Mouse (Mus musculus): ENCODE measurements at regions not wholly inside any gene's neighbourhood (a gene's known extent, or its start where the extent isn't known, plus 50 kb on each side); places are given as distances from the start of the nearest gene placed in this dataset.
A peak's percentile ranks its signal among the peaks of the same experiment; 100 is the strongest.

DNA sequence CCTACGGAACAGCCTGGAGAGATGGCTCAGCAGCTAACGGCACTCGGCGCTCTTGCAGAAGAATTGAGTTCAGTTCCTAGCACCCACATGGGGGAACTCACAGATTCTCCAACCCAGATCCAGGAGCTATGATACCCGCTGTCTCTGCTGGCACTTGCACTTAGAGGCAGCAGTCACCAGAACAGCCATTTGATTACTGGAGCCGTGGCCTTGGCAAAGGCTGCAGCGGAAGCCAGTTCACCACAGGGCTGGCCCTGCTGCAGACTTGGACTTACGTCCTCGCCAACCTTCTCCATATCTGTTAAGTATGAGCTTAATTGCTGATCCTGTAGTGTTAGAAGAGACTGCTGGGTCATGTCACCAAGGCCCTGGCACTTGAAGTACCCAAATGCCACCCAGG lies 72.7 kb upstream of the Calm2 start:
- no peaks in the 10 kb centered on the region for H3K9me3 ChIP-seq
- H3K4me3 ChIP-seq (replicated peaks): no peak overlapping the region
- H3K4me1 ChIP-seq (replicated peaks): peaks cover 29% of the 10 kb centered on the region
- H3K27me3 ChIP-seq: no peaks in the 10 kb centered on the region
- WGBS: 90% methylated on average over 9 of the region's 9 CpGs
- H3K9ac ChIP-seq (replicated peaks): no peak overlapping the region
- H3K36me3 ChIP-seq: no peaks in the 10 kb centered on the region
- H3K4me2 ChIP-seq (replicated peaks): no peak overlapping the region
- no peak for ATAC-seq
- no peak overlapping the region for H3K27ac ChIP-seq

DNA sequence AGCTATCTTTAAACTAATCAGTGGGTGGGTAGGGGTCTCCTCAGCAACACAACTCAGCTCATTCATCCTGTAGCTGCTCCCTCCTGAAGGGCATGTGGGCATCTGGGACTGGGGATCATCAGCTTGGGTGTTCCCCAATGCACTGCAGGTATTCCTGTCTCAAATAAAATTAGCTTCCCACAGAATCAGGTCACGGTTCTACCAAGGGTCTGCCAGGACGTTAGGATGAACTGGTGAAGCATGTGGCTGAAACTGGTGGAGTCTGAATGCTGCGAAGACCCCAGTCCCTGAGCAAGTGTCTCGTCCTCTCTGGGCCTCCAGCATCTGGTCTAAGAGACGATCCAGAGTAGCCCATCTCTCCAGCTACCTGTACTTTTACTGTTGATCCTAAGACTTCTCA lies 74.1 kb upstream of the Calm2 start:
- Histone ChIP-seq H3K9me3 (no peaks in the 10 kb centered on the region), H3K4me1 (replicated peaks) (peaks cover 29% of the 10 kb centered on the region), H3K36me3 (no peaks in the 10 kb centered on the region), H3K27ac (peak overlapping the region; percentile 84), H3K9ac (replicated peaks) (no peak overlapping the region), H3K4me3 (replicated peaks) (no peak overlapping the region), H3K4me2 (replicated peaks) (no peak overlapping the region), H3K27me3 (no peaks in the 10 kb centered on the region)
- 87% methylated on average over 5 of the region's 5 CpGs for WGBS
- ATAC-seq: no peak

DNA sequence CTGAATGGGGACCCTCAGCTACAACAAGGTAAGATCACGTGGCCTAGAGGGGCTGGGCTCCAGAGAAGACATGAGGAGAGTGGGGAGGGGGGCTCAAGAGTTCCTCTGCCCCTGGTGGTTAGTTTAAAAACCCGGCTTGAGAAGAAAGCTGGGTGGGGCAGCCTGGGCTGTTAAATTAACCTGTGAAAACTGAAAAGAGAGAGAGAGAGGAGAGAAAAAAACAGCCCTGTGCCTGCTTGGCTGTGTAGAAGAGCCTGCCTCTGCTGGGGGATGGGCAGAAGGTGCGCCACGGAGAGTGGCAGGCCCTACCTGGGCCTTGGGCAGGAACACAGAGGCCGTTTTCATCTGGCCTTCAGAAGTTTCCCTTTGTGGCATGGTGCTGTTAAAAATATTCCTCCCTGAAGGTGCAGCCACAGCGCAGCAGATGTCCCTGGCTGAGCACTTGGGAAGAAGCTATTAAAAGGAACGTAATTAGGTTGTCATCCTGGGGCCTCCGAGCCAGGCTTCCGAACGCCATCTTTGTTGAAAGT lies 75.0 kb upstream of the Calm2 start:
- H3K27ac ChIP-seq: peak overlapping the region; percentile 84
- H3K9ac ChIP-seq (replicated peaks): 0 out of 2 replicates have a peak overlapping the region, but pooled peaks have one; percentile 28
- no peak overlapping the region for H3K4me3 ChIP-seq (replicated peaks)
- peaks cover 29% of the 10 kb centered on the region for H3K4me1 ChIP-seq (replicated peaks)
- H3K27me3 ChIP-seq: no peaks in the 10 kb centered on the region
- H3K4me2 ChIP-seq (replicated peaks): no peak overlapping the region
- ATAC-seq: peak; percentile 49
- WGBS: 28% methylated on average over 10 of the region's 10 CpGs
- H3K36me3 ChIP-seq: no peaks in the 10 kb centered on the region
- H3K9me3 ChIP-seq: no peaks in the 10 kb centered on the region

DNA sequence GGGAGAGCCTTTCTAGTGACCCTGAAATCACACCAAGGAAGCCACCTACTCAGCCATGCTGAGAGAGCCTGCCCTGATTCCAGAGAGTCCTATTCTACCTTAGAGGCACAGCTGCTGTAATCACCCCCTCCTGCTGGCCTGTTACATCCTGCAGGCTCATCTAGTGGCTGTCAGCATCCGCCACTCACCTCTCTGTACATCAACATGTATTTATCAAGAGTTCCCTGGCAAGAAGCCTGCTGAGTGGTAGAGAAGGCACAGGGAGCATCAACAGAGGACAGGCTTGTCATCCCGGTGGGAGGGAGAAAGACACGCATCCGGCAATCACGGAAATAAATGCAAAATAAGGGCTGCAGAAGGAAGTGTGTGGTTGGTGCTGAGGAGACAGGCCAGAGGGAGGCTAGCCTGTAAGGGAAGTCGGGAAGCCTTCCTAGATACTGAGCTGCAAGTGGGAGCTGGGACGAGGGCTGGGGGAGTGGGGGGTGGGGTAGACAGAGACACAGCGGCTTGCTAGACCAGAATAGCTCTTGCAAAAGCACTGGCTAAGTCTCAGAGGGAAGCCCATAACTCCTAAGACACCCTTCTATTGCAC lies 75.9 kb upstream of the Calm2 start:
- no peaks in the 10 kb centered on the region for H3K36me3 ChIP-seq
- no peak overlapping the region for H3K4me3 ChIP-seq (replicated peaks)
- ATAC-seq: peak; percentile 66
- peak overlapping the region; percentile 84 for H3K27ac ChIP-seq
- WGBS: 10% methylated on average over 8 of the region's 8 CpGs
- H3K9ac ChIP-seq (replicated peaks): peak overlapping the region; percentile 23
- peaks cover 24% of the 10 kb centered on the region for H3K4me1 ChIP-seq (replicated peaks)
- H3K27me3 ChIP-seq: no peaks in the 10 kb centered on the region
- H3K9me3 ChIP-seq: no peaks in the 10 kb centered on the region
- H3K4me2 ChIP-seq (replicated peaks): no peak overlapping the region

DNA sequence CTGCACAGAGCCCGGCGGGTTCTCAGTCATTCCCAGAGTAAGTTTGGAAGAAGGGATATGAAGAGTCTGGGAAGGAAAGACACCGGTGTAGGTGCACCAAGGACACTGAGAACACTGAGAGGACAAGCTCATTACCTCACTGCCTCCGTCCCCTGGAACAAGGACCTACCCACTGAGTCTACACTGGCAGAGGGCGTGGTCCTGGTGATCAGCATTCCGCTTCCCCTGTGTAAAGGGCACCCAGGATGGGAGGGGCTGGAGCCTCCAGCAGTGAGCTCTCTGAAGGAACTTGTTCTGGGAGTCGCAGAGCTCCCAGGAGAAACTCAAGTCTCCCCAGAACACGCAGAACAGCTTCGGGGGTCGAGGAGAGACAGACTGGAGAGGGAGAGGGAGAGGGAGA lies 76.9 kb upstream of the Calm2 start:
- no peak for ATAC-seq
- Histone ChIP-seq H3K4me1 (replicated peaks) (peaks cover 24% of the 10 kb centered on the region), H3K27ac (no peak overlapping the region), H3K27me3 (no peaks in the 10 kb centered on the region; the same call in 1 of the 2 replicates), H3K36me3 (no peaks in the 10 kb centered on the region), H3K9me3 (no peaks in the 10 kb centered on the region), H3K4me2 (replicated peaks) (no peak overlapping the region), H3K4me3 (replicated peaks) (no peak overlapping the region), H3K9ac (replicated peaks) (no peak overlapping the region)
- 54% methylated on average over 10 of the region's 10 CpGs for WGBS

DNA sequence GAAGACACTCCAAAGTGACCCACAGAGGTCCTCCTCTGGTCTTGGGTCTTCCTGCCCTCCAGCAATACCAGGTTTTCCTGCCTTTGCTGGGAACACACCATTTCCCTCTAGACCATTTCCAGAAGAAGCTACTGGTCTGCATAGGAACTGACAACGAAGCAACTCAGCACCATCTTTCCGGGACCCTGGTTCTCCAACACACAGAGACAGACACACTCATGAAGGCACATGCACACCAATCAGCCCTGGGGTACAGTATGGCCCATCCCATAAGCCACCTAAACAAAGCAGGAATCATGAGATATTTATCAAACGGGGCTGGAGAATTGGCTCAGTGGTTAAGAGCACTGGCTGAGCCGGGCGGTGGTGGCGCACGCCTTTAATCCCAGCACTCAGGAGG lies 80.4 kb upstream of the Calm2 start:
- no peaks in the 10 kb centered on the region for H3K36me3 ChIP-seq

DNA sequence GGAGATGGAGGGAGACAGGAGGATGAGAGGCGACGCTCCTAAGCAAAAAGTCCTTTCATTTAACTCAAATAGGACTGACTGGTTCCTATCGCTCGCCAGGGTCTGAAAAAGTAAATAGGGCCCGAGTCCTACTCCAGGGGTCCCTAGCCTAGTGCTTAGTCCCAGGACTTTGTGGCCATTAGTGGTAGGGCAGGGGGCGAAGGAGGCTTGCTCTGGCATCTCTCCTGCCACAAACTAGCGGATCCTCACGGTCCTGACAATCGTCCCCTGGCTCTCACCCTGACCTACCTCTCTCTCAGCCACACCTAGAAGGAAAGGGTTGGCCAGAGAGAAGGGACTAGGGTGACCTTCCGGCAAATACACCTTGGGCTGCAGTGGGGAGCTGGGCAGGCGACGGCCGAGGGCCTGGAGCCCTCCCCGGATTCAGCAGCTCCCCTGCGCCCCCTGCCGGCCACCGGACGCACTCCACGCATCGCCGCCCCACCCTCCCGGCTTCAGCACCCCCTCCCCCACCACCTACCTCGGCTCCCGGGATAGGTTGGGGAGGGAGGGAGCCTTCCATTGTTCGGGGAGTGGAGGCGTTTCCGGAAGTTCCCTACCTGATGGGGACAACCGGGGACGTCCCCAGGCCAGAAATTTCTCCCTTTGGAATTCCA lies 83.6 kb upstream of the Calm2 start:
- Histone ChIP-seq H3K27ac (peak overlapping the region; percentile 25; the same call in 1 of the 2 replicates), H3K4me2 (replicated peaks) (peak overlapping the region; percentile 67), H3K36me3 (no peaks in the 10 kb centered on the region), H3K4me3 (replicated peaks) (peak overlapping the region; percentile 41), H3K27me3 (peaks cover 8% of the 10 kb centered on the region; the same call in 1 of the 2 replicates), H3K4me1 (replicated peaks) (peaks cover 27% of the 10 kb centered on the region), H3K9ac (replicated peaks) (peak overlapping the region; percentile 55), H3K9me3 (no peaks in the 10 kb centered on the region)
- WGBS: 12% methylated on average over 29 of the region's 29 CpGs
- peak; percentile 84 for ATAC-seq

More for the DNA sequence above, 80.4 kb upstream of the Calm2 start:
- ATAC-seq: no peak
- no peak overlapping the region for H3K4me3 ChIP-seq (replicated peaks)
- peaks cover 35% of the 10 kb centered on the region for H3K4me1 ChIP-seq (replicated peaks)
- H3K4me2 ChIP-seq (replicated peaks): no peak overlapping the region
- no peak overlapping the region for H3K27ac ChIP-seq
- 91% methylated on average over 7 of the region's 7 CpGs for WGBS
- H3K9me3 ChIP-seq: no peaks in the 10 kb centered on the region
- H3K27me3 ChIP-seq: no peaks in the 10 kb centered on the region; the same call in 1 of the 2 replicates
- H3K9ac ChIP-seq (replicated peaks): no peak overlapping the region

DNA sequence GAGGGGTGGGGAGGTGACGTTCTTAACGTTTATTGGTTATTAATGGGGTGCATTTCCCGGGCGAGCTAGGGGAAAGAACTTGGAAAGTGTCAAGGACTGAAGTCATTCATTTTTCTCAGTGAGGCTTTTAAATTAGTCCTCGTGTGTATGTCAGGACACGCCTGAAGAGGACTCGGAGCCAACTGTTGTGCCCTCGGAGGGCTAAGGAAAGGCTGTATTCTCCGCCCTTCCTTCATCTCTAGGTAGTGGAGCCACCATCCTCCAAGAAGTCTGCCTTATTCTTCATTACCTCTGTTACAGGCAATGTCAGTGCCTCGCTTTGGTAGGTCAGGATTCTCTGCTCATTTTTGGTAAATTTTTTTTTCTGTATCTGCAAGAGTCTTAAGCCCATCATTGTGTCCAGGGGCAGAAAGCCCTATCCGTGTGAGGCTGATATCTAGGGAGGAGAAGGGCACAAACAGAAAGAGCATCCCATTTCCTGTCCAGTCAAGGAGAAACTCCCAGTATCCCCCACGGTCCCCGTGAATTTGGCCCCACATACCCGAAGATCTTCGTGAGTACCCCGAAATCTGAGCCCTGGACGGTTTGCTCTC lies 84.2 kb upstream of the Calm2 start:
- H3K4me2 ChIP-seq (replicated peaks): peak overlapping the region; percentile 67
- ATAC-seq: peak; percentile 52

DNA sequence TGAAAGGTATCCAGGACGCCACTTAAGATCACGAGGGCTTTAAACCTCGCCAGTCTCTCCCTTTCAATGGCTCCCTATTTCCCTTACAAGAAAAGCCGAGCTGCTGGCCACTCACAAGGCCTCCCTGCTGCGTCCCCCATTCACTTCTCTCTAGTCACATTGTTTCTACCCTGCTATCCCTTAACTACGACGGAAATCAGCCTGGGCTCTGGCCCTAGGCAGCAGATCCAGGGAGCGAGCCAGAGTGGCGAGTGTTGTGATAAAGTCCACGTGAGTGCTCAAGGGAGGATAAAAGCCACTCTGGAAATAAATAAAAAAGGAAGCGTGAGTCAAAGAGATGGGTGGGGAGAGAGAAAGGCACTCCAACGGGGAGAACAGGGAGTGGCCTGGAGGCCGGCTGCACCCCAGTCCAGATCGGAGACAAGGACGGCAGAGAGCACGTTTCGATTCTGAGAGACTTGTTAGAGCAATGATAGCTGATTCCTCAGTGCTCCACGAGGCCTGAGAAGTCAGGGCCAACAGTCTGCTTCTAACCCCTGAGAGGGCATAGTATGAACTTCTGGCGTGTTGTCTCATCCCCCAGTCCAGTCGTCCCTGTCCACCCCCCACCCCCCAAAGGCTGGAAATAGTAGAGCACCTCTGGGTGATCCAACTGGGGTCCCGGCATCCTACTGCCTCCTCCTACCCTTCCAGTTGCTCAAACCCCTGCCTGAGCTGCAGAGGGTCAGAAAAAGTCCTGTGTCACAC lies 84.8 kb upstream of the Calm2 start:
- peak; percentile 12; the same call in 1 of the 2 replicates for ATAC-seq
- H3K27ac ChIP-seq: peak overlapping the region; percentile 25; the same call in 1 of the 2 replicates
- 1% methylated on average over 21 of the region's 21 CpGs for WGBS

More for the DNA sequence above, 84.2 kb upstream of the Calm2 start:
- H3K4me1 ChIP-seq (replicated peaks): peaks cover 27% of the 10 kb centered on the region
- 2% methylated on average over 17 of the region's 17 CpGs for WGBS
- peaks cover 8% of the 10 kb centered on the region; the same call in 1 of the 2 replicates for H3K27me3 ChIP-seq
- H3K9ac ChIP-seq (replicated peaks): peak overlapping the region; percentile 55
- peak overlapping the region; percentile 25; the same call in 1 of the 2 replicates for H3K27ac ChIP-seq
- peak overlapping the region; percentile 41 for H3K4me3 ChIP-seq (replicated peaks)
- H3K36me3 ChIP-seq: no peaks in the 10 kb centered on the region
- no peaks in the 10 kb centered on the region for H3K9me3 ChIP-seq

DNA sequence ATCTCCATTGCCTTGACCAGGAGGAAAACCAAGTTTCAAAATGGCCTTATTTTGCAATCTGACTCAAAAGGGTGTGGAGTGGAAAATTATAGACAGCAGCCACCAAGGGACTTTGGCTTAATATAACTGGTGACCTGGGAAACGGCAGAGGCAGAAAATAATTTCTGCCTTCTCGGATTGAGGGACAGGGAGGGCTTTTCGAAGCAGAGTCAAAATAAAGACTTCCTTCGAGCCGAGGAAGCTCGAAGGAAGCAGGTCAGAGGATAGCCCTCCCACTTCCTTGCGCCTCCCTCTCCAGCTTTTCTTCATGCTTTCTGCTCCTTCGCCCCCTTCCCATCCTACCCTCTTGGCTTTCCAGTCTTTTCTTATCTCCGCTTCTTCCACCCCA lies 85.4 kb upstream of the Calm2 start:
- Histone ChIP-seq H3K4me1 (replicated peaks) (peaks cover 27% of the 10 kb centered on the region), H3K4me3 (replicated peaks) (0 out of 2 replicates have a peak overlapping the region, but pooled peaks have one; percentile 41), H3K4me2 (replicated peaks) (peak overlapping the region; percentile 67), H3K27me3 (peaks cover 8% of the 10 kb centered on the region; the same call in 1 of the 2 replicates), H3K9me3 (no peaks in the 10 kb centered on the region), H3K36me3 (no peaks in the 10 kb centered on the region), H3K9ac (replicated peaks) (no peak overlapping the region; the same call in 1 of the 2 replicates), H3K27ac (no peak overlapping the region)
- 10% methylated on average over 9 of the region's 9 CpGs for WGBS
- no peak for ATAC-seq

More for the DNA sequence above, 84.8 kb upstream of the Calm2 start:
- no peaks in the 10 kb centered on the region for H3K36me3 ChIP-seq
- H3K27me3 ChIP-seq: peaks cover 8% of the 10 kb centered on the region; the same call in 1 of the 2 replicates
- no peaks in the 10 kb centered on the region for H3K9me3 ChIP-seq
- H3K4me3 ChIP-seq (replicated peaks): peak overlapping the region; percentile 41
- H3K9ac ChIP-seq (replicated peaks): peak overlapping the region; percentile 55
- H3K4me1 ChIP-seq (replicated peaks): peaks cover 27% of the 10 kb centered on the region
- H3K4me2 ChIP-seq (replicated peaks): peak overlapping the region; percentile 67

DNA sequence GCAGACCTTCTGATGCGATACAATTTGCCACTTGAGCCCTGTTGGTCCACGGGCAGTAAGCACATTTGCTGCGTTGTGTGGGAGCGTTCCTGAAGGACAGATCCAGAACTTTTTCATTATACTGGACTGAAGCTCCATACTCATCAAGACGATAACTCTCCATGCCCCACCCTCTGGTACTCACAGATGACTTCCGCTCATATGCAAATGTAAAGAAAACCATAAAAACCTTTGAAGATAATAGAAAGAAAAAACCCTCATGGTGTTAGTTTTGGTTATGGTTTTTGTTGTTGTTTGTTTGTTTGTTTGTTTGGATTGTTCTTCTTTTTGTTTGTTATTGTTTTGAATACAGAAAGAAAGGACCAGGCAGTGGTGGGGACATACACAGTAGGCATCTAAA lies 86.0 kb upstream of the Calm2 start:
- Histone ChIP-seq H3K27ac (no peak overlapping the region), H3K27me3 (peaks cover 8% of the 10 kb centered on the region; the same call in 1 of the 2 replicates), H3K4me1 (replicated peaks) (peaks cover 27% of the 10 kb centered on the region), H3K9me3 (no peaks in the 10 kb centered on the region), H3K4me3 (replicated peaks) (no peak overlapping the region), H3K9ac (replicated peaks) (no peak overlapping the region), H3K36me3 (no peaks in the 10 kb centered on the region), H3K4me2 (replicated peaks) (peak overlapping the region; percentile 67)
- ATAC-seq: no peak
- 48% methylated on average over 6 of the region's 6 CpGs for WGBS
